Mouse (Mus musculus) neutrophil, adult 65 days (primary cell): Measurements from ENCODE around the gene Rab33a. TPM values are rescaled to one million over a fixed set of nuclear protein-coding genes. Genes with fewer than 3 reads are reported as not detected.

Experiments
- total RNA-seq: library from RNA; stranded (reverse); gene quantifications from 2 replicates; pipeline ENCODE4 v1.2.4, GENCODE M21; 2023

Gene Rab33a
- not detected in 2 replicates for total RNA-seq

GRCm38 (mm10) chrX:48518808-48519548 is at the start of gene Rab33a:
TSS of gene Rab33a (plus strand) at chrX:48519285.

GRCm38 (mm10) chrX:48513166-48513807 is 5.8 kb upstream of the Rab33a start, which contains the start of gene Aifm1:
TSS of gene Aifm1 (minus strand) at chrX:48513563.

Other genes starting within 250 kb of the Rab33a start
- gene Bcorl1, start 177.9 kb upstream of the Rab33a start, total RNA-seq = 16.8 and 19.8 TPM in 2 replicates
- 87.5 and 93.0 TPM in 2 replicates for gene Elf4, start 56.2 kb upstream of the Rab33a start, total RNA-seq
- gene Aifm1, start 5.7 kb upstream of the Rab33a start, total RNA-seq = 13.3 and 13.6 TPM in 2 replicates
- 10.7 and 11.2 TPM in 2 replicates for gene Zfp280c, start 75.2 kb downstream of the Rab33a start, total RNA-seq
- gene Slc25a14, start 104.1 kb downstream of the Rab33a start, total RNA-seq = 4.4 and 7.5 TPM in 2 replicates
- not detected in 2 replicates for gene Gpr119, start 155.2 kb downstream of the Rab33a start, total RNA-seq
- gene Rbmx2, start 175.7 kb downstream of the Rab33a start, total RNA-seq = 5.4 and 6.3 TPM in 2 replicates